Mouse (Mus musculus) layer of hippocampus, postnatal 14 days (tissue): ENCODE measurements around the gene Olfr1489. TPM values are rescaled to one million over a fixed set of nuclear protein-coding genes. Genes with fewer than 3 reads are reported as not detected.
"Not testable (repeated sequence)": the region's sequence is repeated elsewhere in the genome, so short reads cannot be mapped to it uniquely, and the experiment has no call there.

ENCODE experiments used
- DNase-seq, 2 experiments: peaks; one replicate each; pipeline ENCODE4 v3.0.0; 2021 to 2022; ENCODE audit warnings: low spot score in 2 of 2, mixed read lengths in 1 of 2
- long read RNA-seq, 2 experiments: library from polyadenylated mRNA; stranded (forward); transcript quantifications; one replicate each; pipeline ENCODE4 v2.0.0; 2021
- microRNA-seq, 2 experiments: library from miRNA; unstranded; fragments of <30 nt; microRNA quantifications; one replicate each; pipeline ENCODE4 v1.2.0; 2021
- total RNA-seq, 2 experiments: library from RNA; stranded (reverse); gene quantifications; 2 replicates each; pipeline ENCODE4 v1.2.3; 2021

The Olfr1489 gene
- total RNA-seq, result not detected
- long read RNA-seq, experiment 1, result 0 reads
- long read RNA-seq, experiment 2, result 0 reads

- no peak for DNase-seq
Observed at GRCm38 (mm10) chr19:13631321-13631720, at the start of gene Olfr1489. TSS of gene Olfr1489 (plus strand) at chr19:13631621.

- DNase-seq, result no peak
Observed at GRCm38 (mm10) chr19:13583211-13583610, 48.2 kb upstream of the Olfr1489 start, which contains the start of gene Olfr1484. TSS of gene Olfr1484 (plus strand) at chr19:13583511.

GRCm38 (mm10) chr19:13617075-13617474 lies 14.3 kb upstream of the Olfr1489 start, which contains the start of gene Olfr1487:
TSS of gene Olfr1487 (plus strand) at chr19:13617375.
- DNase-seq, result not testable (repeated sequence)

GRCm38 (mm10) chr19:13650791-13651190 lies 19.4 kb downstream of the Olfr1489 start, which contains the start of gene Olfr1490:
TSS of gene Olfr1490 (plus strand) at chr19:13651091.
- no peak for DNase-seq

Small RNAs within 50 kb of the gene (microRNA-seq; reads per million reads assigned to microRNA genes)
- gene Gm22323 (0 reads per million in 2 experiments), gene Gm23931 (0 reads per million in 2 experiments)

Other genes with a start within 250 kb of the Olfr1489 start
- gene Olfr1469, start 223.8 kb upstream of the Olfr1489 start, total RNA-seq, result not detected
- gene Olfr1471, start 188.2 kb upstream of the Olfr1489 start, total RNA-seq, result not detected
- gene Olfr1472, start 175.5 kb upstream of the Olfr1489 start, total RNA-seq, result not detected
- not detected for gene Olfr1474, start 162.1 kb upstream of the Olfr1489 start, total RNA-seq
- gene Olfr1475, start 151.4 kb upstream of the Olfr1489 start, total RNA-seq, result not detected
- not detected for gene Olfr1477, start 131.1 kb upstream of the Olfr1489 start, total RNA-seq
- gene Olfr1480, start 103.7 kb upstream of the Olfr1489 start, total RNA-seq, result not detected
- not detected for gene Olfr1484, start 48.1 kb upstream of the Olfr1489 start, total RNA-seq
- not detected for gene Olfr1487, start 14.2 kb upstream of the Olfr1489 start, total RNA-seq
- gene Olfr1490, start 19.5 kb downstream of the Olfr1489 start, total RNA-seq, result not detected
- not detected for gene Olfr1491, start 65.6 kb downstream of the Olfr1489 start, total RNA-seq
- not detected for gene Olfr1493-ps1, start 91.7 kb downstream of the Olfr1489 start, total RNA-seq
- not detected for gene Olfr1494, start 108.1 kb downstream of the Olfr1489 start, total RNA-seq
- not detected for gene Olfr1495, start 133.0 kb downstream of the Olfr1489 start, total RNA-seq
- not detected for gene Olfr1496, start 146.3 kb downstream of the Olfr1489 start, total RNA-seq
- gene Olfr1497, start 166.6 kb downstream of the Olfr1489 start, total RNA-seq, result not detected
- not detected for gene Olfr1499, start 187.8 kb downstream of the Olfr1489 start, total RNA-seq
- gene Olfr1500, start 198.9 kb downstream of the Olfr1489 start, total RNA-seq, result not detected
- not detected for gene Olfr1501, start 219.1 kb downstream of the Olfr1489 start, total RNA-seq
- not detected for gene Olfr1502, start 230.2 kb downstream of the Olfr1489 start, total RNA-seq